Mouse (Mus musculus) urinary bladder, postnatal 10 days (tissue): ENCODE measurements at regions not wholly inside any gene's neighbourhood (a gene's known extent, or its start where the extent isn't known, plus 50 kb on each side); places are given as distances from the start of the nearest gene placed in this dataset.

Experiments used
- DNase-seq: peaks from one replicate; pipeline ENCODE4 v3.0.0; 2022; ENCODE audit warnings: low spot score

DNA sequence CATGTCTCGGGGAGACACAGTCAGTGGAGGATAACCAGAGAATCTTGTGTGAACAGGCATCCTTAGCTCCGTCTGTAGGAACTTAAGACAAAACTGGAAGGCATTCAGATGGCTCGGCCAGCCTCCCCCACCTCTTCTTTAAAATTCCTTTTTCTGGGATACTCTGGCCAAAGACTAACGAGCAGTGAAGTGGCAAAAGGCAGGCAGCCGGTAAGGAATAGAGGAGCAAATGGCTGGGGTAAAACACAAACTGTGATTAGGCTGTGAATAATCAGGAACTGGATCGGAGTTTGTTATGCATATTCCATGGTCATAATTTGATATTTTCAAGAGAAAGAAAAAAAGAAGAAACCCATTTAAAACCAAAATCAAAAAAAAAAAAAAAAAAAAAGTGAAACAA, 287.8 kb upstream of the Vrk2 start:
- no peak for DNase-seq
